In genomic region chr16:38087231-38087630, GRCm38 (mm10) we compare ENCODE assay signal across 8 mouse cellular contexts. TPM values are rescaled to one million over a fixed set of nuclear protein-coding genes. Genes with fewer than 3 reads are reported as not detected.
DNase-seq lines count a peak whose midpoint lies in the region; ATAC-seq and TF ChIP-seq lines count a peak whose summit lies in the region.

No protein-coding gene starts in this region.

- peak overlapping the region; percentile 41 for H3K4me3 ChIP-seq in C2C12 (ENCODE audit: insufficient read depth, poor library complexity, severe bottlenecking)
- H3K4me3 ChIP-seq in heart, embryonic 15.5 days: peak overlapping the region; percentile 96

- H3K9ac ChIP-seq in heart, embryonic 15.5 days: peak overlapping the region; percentile 84

- no peak for TF ChIP-seq CTCF in C2C12 (IDR thresholded peaks at IDR 0.05; ENCODE audit: control insufficient read depth, insufficient read depth, insufficient read length)

- peaks cover 7% of the 10 kb centered on the region for H3K4me1 ChIP-seq in heart, embryonic 15.5 days (replicated peaks)

- no peaks in the 10 kb centered on the region for H3K9me3 ChIP-seq in heart, embryonic 15.5 days (replicated peaks)

- H3K79me2 ChIP-seq in C2C12 (ENCODE audit: control insufficient read depth, insufficient read depth): peaks cover 41% of the 10 kb centered on the region

- H3K27ac ChIP-seq in heart, embryonic 15.5 days: peak overlapping the region; percentile 100

- peak; percentile 68 for DNase-seq in cerebellum, adult 9-10 months
- DNase-seq in cerebellum, postnatal 25 days: no peak
- peak; percentile 18 for DNase-seq in lung, postnatal 10 days
- DNase-seq in spleen, postnatal 4 days (ENCODE audit: low spot score in 2 of 2): no peak
- no peak for DNase-seq in urinary bladder, postnatal 4 days (ENCODE audit: low spot score in 2 of 2)
- DNase-seq in spleen, postnatal 14 days (ENCODE audit: low spot score in 2 of 2): no peak

- peaks cover 24% of the 10 kb centered on the region for H3K79me3 ChIP-seq in C2C12 (ENCODE audit: low read depth)

- no peak overlapping the region for H3ac ChIP-seq in C2C12 (ENCODE audit: control insufficient read depth, insufficient read length, low read depth)

- H3K36me3 ChIP-seq in C2C12 (ENCODE audit: control insufficient read depth, insufficient read depth): no peaks in the 10 kb centered on the region
- H3K36me3 ChIP-seq in heart, embryonic 15.5 days: no peaks in the 10 kb centered on the region

- WGBS in heart, embryonic 15.5 days: 37% methylated on average over 10 of the region's 10 CpGs

- no peaks in the 10 kb centered on the region for H3K27me3 ChIP-seq in C2C12 (ENCODE audit: control insufficient read depth, insufficient read depth, insufficient read length)
- H3K27me3 ChIP-seq in heart, embryonic 15.5 days: no peaks in the 10 kb centered on the region

- H3K4me2 ChIP-seq in heart, embryonic 15.5 days: peak overlapping the region; percentile 78

- ATAC-seq in heart, embryonic 15.5 days (replicated peaks; ENCODE audit: insufficient number of reproducible peaks, insufficient read depth, low FRiP score, low read depth): no peak

TF ChIP-seq in C2C12, 6 proteins besides CTCF, POLR2A, EP300 and RAD21:
- TF ChIP-seq MYOG (IDR thresholded peaks at IDR 0.05; ENCODE audit: control insufficient read depth, extremely low read depth, insufficient read length): no peak
- no peak for TF ChIP-seq CEBPB (IDR thresholded peaks at IDR 0.05; ENCODE audit: low read depth)
- TF ChIP-seq MAX (IDR thresholded peaks at IDR 0.05): no peak
- TF ChIP-seq FOSL1 (IDR thresholded peaks at IDR 0.05; ENCODE audit: insufficient read depth, low read length, poor library complexity, severe bottlenecking): no peak
- TF ChIP-seq USF1 (IDR thresholded peaks at IDR 0.05; ENCODE audit: low read depth): no peak
- no peak for TF ChIP-seq MYOD1 (IDR thresholded peaks at IDR 0.05; ENCODE audit: control insufficient read depth, insufficient read length, low read depth)

RNA-seq across cellular contexts. Expression of gene Gsk3b, which starts 1.6 kb away (rescaled TPM):
- polyA plus RNA-seq in C2C12 (2012; fragmentation: generic; extraction: Trizol): 12.3 TPM
- polyA plus RNA-seq in heart, embryonic 15.5 days (2015; fragmentation: Nextera tagmentation; extraction: Ambion mirVana): 38.2 and 40.0 TPM in 2 replicates

Comparison
In these comparisons a context has a peak if more than half of its experiments do, and no peak if none do; other contexts are left out.
1. DNase-seq: peak in cerebellum, adult 9-10 months (single experiment) and lung, postnatal 10 days (single experiment); none in cerebellum, postnatal 25 days (0 of 2), spleen, postnatal 4 days (0 of 2), urinary bladder, postnatal 4 days (0 of 2) and spleen, postnatal 14 days (0 of 2).